Mouse (Mus musculus): ENCODE measurements around the gene Atrn.

Atrn gene

DNA sequence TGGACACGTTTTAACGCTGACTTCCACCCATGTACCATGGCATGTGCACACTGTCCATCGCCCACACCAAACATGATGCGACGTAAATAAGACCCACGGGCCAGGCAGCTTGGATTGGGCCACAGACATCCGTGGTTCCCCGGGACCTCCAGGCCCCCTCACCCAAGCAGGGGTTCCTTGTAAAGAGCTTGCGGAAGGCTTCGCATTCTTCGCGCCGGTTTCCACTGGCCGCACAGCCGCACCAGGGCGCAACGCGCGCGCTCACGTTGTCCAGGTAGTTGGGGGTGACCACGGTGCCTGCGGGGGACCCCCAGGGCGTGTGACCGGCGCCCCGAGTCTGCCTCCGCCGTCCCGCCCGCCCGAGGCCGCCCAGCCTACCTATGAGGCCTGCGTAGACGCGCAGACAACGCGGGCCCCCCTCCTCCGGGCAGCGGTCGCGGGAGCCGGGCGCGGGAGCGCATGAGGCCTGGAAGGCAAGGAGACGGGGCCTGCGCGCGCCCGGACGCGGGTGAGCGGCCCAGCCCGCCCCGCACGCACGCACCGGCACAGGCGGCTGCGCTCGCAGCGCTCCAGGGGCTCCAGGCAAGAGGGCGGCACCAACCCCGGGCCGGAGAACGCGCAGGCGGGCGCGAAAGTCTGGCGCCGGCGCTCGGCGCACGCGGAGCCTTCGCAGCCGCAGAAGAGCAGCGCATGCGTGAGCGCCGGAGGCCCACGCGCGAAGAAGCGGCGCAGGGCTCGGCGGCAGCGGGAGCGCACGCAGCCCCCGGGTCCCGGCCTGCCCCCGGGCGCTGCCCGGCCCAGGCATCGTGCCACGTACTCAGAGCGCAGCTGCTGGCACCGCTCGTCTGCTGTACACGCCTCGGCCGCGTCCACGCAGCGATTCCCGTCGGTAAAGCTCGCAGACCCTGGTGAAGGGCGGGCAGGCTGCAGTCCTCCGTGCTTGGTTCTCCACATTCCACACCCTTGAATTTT is 134.8 kb downstream of the Atrn start:
- DNase-seq (ENCODE audit: low spot score), result no peak

DNA sequence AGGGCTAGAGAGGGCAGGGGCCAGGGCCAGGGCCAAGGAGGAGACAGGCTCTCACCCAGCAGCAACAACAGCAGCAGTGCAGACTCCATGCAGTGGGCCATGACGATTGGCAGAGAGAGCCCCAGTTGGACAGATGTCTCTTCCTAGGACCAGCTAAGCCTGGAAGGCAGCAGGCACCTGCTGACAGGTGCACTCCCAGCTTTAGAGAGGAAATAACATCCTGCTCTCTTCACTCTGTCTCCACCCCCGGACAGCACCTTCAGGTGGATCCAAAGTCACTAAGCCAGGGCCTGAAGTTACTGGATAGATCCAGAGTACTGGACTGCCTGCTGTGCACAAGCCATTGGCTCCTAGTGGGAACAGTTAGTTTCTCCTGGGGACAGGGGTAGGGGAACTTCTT is 136.7 kb downstream of the Atrn start, which contains the start of gene Gfra4:
TSS of gene Gfra4 (minus strand) at position 101 of the 400 bp plus-strand sequence.
- no peak for DNase-seq (ENCODE audit: low spot score)

GRCm38 (mm10) chr2:131044354-131044852 is 138.1 kb downstream of the Atrn start:
- DNase-seq (ENCODE audit: low spot score), result no peak

DNA sequence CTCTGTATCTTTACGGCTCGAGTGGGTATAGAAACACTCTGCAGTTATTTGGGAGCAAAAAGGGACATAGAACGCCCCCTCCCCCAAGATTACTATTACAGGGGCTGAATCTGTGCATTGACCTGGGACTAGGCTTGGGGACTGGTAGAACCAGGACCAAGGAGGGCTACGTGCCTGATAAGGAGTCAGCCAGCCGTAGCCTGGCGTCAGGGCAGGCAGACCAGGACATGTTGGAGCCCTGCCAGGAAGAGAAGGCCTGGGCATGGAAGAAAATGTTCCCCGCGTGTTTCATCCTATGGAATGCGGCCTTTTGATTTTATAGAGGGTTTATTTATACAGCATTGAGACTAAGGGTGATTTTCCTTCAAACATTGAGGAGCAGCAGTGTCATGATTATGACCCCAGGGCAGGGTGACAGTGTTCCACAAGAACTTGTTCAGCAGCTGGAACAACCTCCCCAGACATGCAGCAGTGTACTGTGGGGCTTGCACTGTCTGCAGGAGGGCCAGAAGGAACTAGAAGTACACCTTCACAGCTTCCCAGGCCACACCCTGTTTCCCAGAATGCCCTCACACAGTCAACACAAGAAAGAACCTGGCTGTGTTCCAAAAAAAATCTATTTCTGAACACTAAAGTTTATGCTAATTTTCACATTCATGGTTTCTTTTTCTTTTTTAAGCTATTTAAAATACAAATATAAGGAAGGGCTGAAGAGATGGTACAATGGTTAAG is 138.9 kb downstream of the Atrn start:
- DNase-seq (ENCODE audit: low spot score), result no peak

GRCm38 (mm10) chr2:131046025-131046424 is 139.7 kb downstream of the Atrn start:
- DNase-seq (ENCODE audit: low spot score), result no peak

GRCm38 (mm10) chr2:131052043-131052442 is 145.7 kb downstream of the Atrn start:
- DNase-seq (ENCODE audit: low spot score), result no peak

- DNase-seq (ENCODE audit: low spot score), result no peak
Measured at GRCm38 (mm10) chr2:131052862-131053418, 146.6 kb downstream of the Atrn start.

DNA sequence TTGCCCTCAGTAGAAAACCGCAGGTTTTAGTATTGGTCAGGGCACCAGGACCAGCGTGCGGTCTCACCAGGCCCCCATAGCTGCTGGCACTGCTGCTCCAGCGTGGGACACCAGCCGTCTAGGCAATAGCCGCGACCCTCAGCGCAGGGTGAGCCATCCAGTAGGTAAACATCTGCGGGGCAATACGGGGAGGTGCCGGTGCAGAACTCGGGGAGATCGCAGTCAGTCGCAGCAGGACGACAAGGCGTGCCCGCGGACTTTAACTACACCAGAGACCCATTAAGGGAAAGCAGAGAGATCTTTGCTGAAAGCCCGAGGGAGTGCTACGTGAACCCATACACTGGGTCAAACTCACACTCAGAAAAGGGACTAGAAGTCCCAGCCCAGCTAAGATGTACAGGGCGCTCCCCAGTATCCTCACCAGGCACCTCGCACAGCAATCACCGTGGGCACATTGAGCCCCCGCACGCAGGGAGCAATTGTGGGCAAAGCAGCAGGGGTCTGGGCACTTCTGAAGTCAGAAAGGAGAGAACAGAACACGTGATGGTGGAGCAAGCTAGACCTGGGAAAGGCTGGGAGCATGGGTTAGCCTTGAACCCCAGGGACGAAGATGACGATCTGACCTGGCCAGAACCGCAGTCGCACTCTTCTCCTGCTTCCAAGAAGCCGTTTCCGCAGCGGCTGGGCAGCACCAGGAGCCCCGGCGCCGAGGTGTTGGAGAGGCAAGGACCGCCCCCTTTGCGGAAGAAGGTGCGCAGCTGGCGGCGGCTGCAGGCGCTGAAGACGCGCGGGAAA is 147.8 kb downstream of the Atrn start:
- no peak for DNase-seq (ENCODE audit: low spot score)

- DNase-seq (ENCODE audit: low spot score), result no peak
Measured at GRCm38 (mm10) chr2:131054646-131055264, 148.5 kb downstream of the Atrn start.

DNA sequence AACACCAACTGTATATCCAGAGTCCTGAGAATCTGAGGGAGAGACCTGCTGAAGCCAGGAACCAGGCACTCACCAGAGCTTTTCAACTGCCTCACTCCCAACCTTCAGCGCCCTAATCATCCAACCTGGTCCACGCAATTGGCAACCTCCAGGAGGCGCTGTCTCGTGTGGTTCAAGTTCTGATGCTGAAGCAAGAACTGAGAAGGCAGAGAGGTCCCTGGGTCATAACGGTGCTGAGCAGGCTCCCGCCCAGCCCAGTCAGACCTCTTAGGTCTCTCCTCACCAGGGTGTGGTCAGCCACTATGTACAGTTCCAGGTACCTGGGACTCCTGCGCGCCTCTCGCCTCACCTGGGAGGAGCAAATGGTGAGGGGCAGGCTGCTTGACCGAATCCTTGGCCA is 149.3 kb downstream of the Atrn start:
- no peak for DNase-seq (ENCODE audit: low spot score)

GRCm38 (mm10) chr2:131056191-131056590 is 149.9 kb downstream of the Atrn start:
- DNase-seq (ENCODE audit: low spot score), result no peak

DNA sequence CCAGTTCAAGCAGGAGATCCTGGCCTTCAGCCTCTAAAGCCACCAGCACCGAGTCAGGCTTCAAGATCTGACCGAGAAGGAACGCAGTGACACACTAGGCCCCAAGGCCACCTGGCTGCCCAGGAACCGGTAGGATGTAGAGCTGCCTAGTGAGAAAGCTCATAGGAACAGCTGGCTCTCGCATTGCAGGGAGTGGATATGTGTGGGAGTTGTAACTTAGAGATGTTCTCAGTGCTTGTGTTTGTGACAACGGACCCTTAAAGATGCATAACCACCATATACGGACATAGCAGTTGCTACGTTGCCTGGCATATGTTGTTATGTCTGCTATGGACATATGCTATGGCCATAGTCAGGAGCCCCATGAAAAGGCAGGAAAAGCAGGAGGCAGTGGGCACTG is 152.4 kb downstream of the Atrn start:
- DNase-seq (ENCODE audit: low spot score), result no peak

DNA sequence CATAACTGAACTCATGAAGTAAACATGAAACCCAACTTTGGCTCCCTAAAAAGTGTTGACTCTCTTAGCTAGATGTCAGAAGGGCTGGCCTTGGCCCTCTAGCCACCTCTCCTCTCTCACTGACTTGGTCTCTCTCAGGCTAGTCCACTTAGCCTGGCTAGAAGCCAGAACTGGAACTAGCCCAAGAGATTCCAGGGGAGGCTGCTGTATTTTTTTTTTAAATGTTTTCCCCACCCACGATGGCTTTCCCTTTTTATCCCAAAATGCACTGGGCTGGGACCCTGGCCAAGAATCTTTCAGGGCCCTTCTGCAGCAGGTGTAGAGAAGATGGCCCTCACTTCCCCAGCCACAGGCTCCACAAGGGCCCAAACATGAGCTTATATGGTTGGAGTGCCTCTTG is 153.1 kb downstream of the Atrn start:
- peak; percentile 49 for DNase-seq (ENCODE audit: low spot score)

- no peak for DNase-seq (ENCODE audit: low spot score)
Measured at GRCm38 (mm10) chr2:131059781-131060540, 153.7 kb downstream of the Atrn start.

GRCm38 (mm10) chr2:131060784-131061183 is 154.5 kb downstream of the Atrn start:
- DNase-seq (ENCODE audit: low spot score), result no peak

DNA sequence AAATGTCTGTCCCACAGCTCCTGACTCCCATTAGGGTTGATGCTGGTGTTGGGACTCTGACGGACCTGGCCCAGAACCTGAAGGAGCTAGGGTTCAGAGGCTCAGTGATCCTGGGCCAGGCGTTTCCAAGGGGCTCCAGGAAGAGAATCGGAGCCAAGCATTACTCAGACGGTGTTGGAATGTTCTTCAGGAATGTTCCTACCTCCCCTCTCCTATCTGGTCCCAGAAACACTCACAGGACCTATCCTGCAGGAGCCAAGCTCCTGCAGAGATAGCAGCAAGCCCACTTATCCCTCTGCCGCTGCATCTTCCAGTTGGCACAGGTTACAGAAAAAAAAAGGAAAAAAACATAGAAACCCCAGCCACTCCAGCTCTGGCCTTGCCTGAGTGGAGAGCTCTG is 155.3 kb downstream of the Atrn start:
- no peak for DNase-seq (ENCODE audit: low spot score)

- no peak for DNase-seq (ENCODE audit: low spot score)
Measured at GRCm38 (mm10) chr2:131063404-131063864, 157.1 kb downstream of the Atrn start, which contains the start of gene Adam33. Gene Adam33 (minus strand): TSS chr2:131063814.

DNA sequence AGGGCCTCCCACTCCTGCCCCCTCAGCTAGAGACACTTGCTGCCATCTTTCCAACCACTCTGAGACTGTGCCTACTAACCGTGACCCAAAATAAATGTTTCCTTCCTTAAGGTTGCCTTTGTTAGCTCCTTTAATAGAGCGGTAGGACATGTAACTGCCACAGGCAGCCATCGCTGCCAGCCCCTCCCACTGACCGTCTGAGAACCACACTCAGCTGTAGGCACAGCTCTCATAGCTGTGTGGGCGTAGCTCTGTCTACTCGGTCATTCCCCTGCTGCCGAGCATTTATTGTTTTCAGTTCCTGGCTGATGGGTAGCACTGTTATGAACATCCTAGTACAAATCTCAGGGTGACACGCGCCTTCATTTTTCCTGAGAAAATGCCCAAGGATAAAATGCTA is 160.0 kb downstream of the Atrn start:
- no peak for DNase-seq (ENCODE audit: low spot score)

DNA sequence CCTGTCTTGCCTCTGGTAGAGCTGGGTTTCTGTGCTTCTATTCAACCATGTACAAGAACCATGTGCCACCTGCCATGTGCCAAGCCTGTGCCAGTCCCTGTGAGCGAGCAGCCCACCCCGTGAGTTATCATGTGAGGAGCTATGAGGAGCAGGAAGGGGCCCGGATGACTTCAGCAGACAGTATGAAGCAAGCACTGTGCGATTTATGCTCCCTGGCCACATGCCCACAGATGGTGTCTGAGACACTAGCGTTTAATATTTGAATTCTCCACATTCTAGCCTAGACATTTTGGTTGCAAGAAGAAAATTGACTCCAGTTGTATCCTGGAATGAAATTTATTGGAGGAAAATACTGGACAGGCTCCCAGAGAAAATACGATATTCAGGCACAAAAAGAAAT is 161.2 kb downstream of the Atrn start:
- no peak for DNase-seq (ENCODE audit: low spot score)

DNA sequence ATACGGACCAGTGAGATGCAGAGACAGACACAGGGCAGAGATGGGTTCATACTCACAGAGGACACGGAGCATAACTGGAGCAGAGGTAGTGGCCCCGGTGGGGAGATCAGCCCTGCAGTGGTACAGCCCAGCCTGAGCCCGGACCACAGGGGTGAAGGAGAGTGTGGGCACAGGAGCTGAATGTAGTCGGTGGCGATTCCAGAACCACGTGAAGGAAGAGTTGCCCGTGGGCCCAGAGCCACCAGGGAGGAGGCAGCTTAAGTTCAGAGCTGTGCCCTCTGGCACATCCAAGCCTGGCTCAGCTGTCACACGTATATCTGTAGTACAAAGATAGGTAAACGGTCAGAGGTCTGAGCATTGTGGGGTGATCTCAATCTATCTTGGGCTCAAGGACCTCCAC is 166.2 kb downstream of the Atrn start:
- DNase-seq (ENCODE audit: low spot score), result no peak

All from ovary, postnatal 10 days (tissue).